Mouse (Mus musculus) brain, embryonic 14.5 days (tissue): ENCODE results near the gene Akr1c13.
"Not testable (repeated sequence)": the region's sequence is repeated elsewhere in the genome, so short reads cannot be mapped to it uniquely, and the experiment has no call there.

Experiments
- CTCF ChIP-seq: fragments of 200-500 bp; IDR thresholded peaks from 2 replicates; pipeline ENCODE4 v1.5.1; 2012; ENCODE audit warnings: inconsistent platforms, mild to moderate bottlenecking, moderate library complexity, borderline replicate concordance; ENCODE audit not compliant: insufficient read depth, insufficient read length; ENCODE audit errors: extremely low read depth
- POLR2A ChIP-seq: fragments of 200-500 bp; IDR thresholded peaks from 2 replicates; pipeline ENCODE4 v1.6.1; 2012; ENCODE audit warnings: mild to moderate bottlenecking, inconsistent platforms, borderline replicate concordance; ENCODE audit not compliant: poor library complexity, insufficient read depth, insufficient read length, severe bottlenecking; ENCODE audit errors: extremely low read depth

DNA sequence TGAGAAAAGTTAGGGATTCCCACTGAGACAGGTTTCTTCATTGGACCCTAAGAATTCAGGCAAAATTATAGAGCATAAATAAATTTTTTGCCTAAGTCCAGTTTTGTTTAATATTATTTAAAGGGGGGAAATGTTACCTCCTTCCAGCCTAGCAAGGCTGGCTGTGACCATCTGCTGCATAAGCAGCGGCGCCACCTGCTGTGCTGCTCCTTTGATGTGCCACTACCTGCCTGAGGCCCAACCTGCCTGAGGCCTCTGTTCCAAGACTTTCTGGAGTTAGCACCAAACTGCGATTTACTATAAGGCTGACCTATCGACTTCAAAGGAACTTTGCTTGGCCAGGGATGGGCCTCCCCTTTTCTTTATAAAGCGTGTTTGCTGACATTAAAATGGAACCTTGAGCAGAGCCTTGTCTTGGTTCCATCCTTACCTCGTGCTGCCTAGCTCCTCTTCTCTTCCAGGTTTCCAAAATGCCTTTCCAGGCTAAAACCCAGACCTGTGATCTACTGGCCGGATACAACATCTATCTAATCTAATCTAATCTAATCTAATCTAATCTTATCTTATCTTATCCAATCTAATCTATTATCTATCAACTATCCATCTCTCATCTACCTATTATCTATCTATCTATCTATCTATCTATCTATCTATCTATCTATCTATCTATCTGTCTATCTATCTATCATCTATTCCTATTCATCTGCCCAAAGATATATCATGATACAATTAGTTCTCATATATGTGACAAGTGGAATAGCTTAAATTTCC lies 4.1 kb upstream of the Akr1c13 start:
- not testable (repeated sequence) for TF ChIP-seq CTCF, POLR2A
